Mouse (Mus musculus) 3T3-L1 (cell line): ENCODE measurements around the gene Myh15.
"Not testable (repeated sequence)": the region's sequence is repeated elsewhere in the genome, so short reads cannot be mapped to it uniquely, and the experiment has no call there.

Experiments
- DNase-seq: peaks from one replicate; pipeline ENCODE4 v3.0.0-alpha.2; 2015; ENCODE audit warnings: low read depth, low spot score

The Myh15 gene

GRCm38 (mm10) chr16:49057186-49057585 lies at the start of gene Myh15:
TSS of gene Myh15 (plus strand) at chr16:49057486.
- DNase-seq, result no peak

- DNase-seq, result peak; percentile 62
Observed at GRCm38 (mm10) chr16:49016620-49017332, 40.5 kb upstream of the Myh15 start.

- no peak for DNase-seq
Observed at GRCm38 (mm10) chr16:49035852-49036251, 21.4 kb upstream of the Myh15 start.

GRCm38 (mm10) chr16:49037771-49038170 lies 19.5 kb upstream of the Myh15 start:
- no peak for DNase-seq

GRCm38 (mm10) chr16:49040554-49041221 lies 16.6 kb upstream of the Myh15 start:
- DNase-seq, result no peak

- no peak for DNase-seq
Observed at GRCm38 (mm10) chr16:49049214-49049613, 8.1 kb upstream of the Myh15 start.

GRCm38 (mm10) chr16:49069256-49069963 lies 12.1 kb downstream of the Myh15 start:
- no peak for DNase-seq

GRCm38 (mm10) chr16:49071316-49071715 lies 14.0 kb downstream of the Myh15 start:
- DNase-seq, result no peak

- DNase-seq, result no peak
Observed at GRCm38 (mm10) chr16:49128015-49128414, 70.7 kb downstream of the Myh15 start.

- DNase-seq, result no peak
Observed at GRCm38 (mm10) chr16:49156193-49156592, 98.9 kb downstream of the Myh15 start.

- DNase-seq, result peak; percentile 86
Observed at GRCm38 (mm10) chr16:49164349-49165137, 107.3 kb downstream of the Myh15 start.

- DNase-seq, result no peak
Observed at GRCm38 (mm10) chr16:49165728-49166127, 108.4 kb downstream of the Myh15 start.

GRCm38 (mm10) chr16:49167325-49167724 lies 110.0 kb downstream of the Myh15 start:
- no peak for DNase-seq

GRCm38 (mm10) chr16:49175077-49175476 lies 117.8 kb downstream of the Myh15 start:
- DNase-seq, result no peak

GRCm38 (mm10) chr16:49175729-49176395 lies 118.6 kb downstream of the Myh15 start:
- no peak for DNase-seq

- no peak for DNase-seq
Observed at GRCm38 (mm10) chr16:49193521-49193920, 136.2 kb downstream of the Myh15 start.

- no peak for DNase-seq
Observed at GRCm38 (mm10) chr16:49193986-49194385, 136.7 kb downstream of the Myh15 start.

GRCm38 (mm10) chr16:49196290-49196689 lies 139.0 kb downstream of the Myh15 start:
- DNase-seq, result peak; percentile 43

- DNase-seq, result peak; percentile 86
Observed at GRCm38 (mm10) chr16:49197951-49198350, 140.7 kb downstream of the Myh15 start.

- DNase-seq, result no peak
Observed at GRCm38 (mm10) chr16:49223733-49224132, 166.4 kb downstream of the Myh15 start.

- not testable (repeated sequence) for DNase-seq
Observed at GRCm38 (mm10) chr16:49243517-49243916, 186.2 kb downstream of the Myh15 start.
